Mouse (Mus musculus): Measurements from ENCODE around the gene Cyp4f15.

- no peak for TF ChIP-seq CTCF (IDR thresholded peaks at IDR 0.05; ENCODE audit: low read depth, low read length)
- no peak for TF ChIP-seq TAL1 (conservative IDR thresholded peaks at IDR 0.05; ENCODE audit: low read depth, low read length)
- no peak for TF ChIP-seq GATA1 (IDR thresholded peaks at IDR 0.05; ENCODE audit: borderline replicate concordance, low read length)
These were observed 26.7 kb upstream of the Cyp4f15 start, which contains the start of gene Cyp4f40 for GRCm38 (mm10) chr17:32658712-32659111.

All from G1E (cell line).